Mouse (Mus musculus): ENCODE measurements around the gene Rcc2. TPM values are rescaled to one million over a fixed set of nuclear protein-coding genes. Genes with fewer than 3 reads are reported as not detected.

The Rcc2 gene
- total RNA-seq, 2 experiments from 2014 or later, result 59.4 to 63.3 TPM

GRCm38 (mm10) chr4:140743086-140743485, 42.7 kb downstream of the Rcc2 start:
- DNase-seq, result no peak
- intact Hi-C loops (cut with DNase I), result no loop called here

GRCm38 (mm10) chr4:140744654-140745053, 44.3 kb downstream of the Rcc2 start:
- intact Hi-C loops (cut with DNase I), result no loop called here
- peak; percentile 70 for DNase-seq

DNA sequence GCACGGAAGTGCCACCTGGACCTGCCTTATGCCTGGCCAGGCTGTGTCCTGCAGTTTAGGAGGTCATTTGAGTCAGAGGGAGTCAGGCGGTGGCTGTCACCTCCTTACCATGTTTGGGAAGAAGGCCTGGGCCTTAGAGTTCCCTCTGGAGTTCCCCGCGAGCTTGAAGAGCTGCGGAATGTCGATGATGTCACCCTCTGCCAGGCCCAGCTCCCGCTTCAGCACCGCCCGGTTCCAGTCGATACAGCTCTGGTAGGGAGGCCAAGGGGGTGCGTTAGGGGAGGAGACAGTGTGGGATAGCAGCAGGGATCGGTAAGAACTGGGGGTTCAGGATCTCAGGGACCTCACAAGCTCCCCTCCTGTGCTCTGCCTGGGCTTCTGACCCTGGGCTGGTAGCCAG, 47.6 kb downstream of the Rcc2 start:
- DNase-seq, result no peak
- intact Hi-C loops (cut with DNase I), result no loop called here

DNA sequence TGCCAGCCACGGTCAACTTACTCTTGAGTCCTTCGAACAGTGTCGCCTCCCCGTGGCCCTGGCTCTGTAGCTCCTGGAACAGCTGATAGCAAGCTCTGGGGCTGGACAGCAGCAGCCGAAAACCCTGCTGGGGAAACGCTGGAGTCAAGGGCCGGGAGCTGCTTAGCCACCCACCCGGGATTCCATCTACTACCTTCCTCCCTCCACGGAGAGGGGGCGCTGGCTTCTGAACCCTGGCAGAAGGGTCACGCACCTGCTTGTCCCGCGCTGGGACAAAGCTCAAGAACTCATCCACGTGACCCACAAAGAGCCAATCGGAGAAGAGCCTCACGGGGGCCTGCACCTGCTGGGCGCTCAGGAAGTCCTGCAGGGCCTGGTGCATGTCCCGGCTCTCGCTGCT, 50.0 kb downstream of the Rcc2 start:
- DNase-seq, result no peak
- intact Hi-C loops (cut with DNase I), result no loop called here

DNA sequence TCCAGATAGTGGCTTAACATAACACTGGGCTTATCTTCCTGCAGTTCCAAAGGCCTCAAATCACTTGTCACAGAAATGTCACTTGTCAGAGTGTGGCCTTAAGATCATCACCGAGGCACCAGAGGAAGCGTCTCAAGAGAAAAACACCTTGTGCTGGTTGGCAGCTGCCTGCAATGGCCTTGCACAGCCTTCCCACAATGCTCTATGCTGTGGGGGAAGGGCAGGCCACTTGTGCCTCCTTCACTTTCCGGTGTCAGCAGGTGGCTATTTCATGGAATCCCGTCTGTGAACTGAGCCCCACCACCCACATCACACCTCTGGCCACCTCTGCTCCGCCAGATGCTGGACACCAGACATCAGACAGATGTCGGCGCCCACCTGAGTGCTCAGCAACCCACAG, 53.0 kb downstream of the Rcc2 start:
- intact Hi-C loops (cut with DNase I), result no loop called here
- no peak for DNase-seq

DNA sequence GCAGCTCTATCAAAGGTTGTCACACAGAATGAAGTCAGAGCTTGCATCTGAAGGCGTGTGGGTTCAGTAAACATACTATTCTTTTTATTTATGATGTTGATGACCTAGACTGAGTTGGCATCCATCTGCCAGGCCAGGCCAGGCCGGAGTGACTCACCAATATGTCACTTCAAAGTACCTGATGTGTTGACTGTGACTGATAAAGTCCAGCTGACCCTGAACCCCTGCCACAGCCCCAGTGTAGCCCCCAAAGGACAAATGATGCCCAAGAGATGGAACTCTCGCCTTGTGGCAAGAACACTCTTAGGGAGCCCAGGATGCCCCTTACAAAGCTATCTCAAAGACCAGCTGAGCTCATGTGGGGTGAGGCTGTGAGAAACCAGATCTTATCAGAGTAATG, 55.5 kb downstream of the Rcc2 start:
- no peak for DNase-seq
- intact Hi-C loops (cut with DNase I), result no loop called here

DNA sequence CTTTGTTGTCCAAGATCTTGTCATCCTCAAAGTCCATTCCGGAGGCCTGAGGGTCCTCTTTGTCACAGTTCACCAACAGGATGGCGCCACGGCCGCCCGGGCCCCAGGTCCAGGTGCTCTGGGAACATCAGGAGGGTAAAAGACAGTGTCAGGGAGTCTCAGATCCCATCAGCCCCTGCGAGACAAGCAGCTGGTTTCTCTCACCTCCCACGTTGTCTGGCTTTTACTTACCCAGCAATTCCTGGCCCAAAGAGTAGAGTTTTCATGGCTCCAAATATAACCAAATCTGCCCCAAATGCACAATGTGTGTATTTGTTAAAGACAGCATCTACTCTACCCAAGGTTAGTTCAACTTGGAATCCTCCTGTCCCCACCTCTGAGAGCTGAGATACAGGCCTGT, 61.3 kb downstream of the Rcc2 start:
- intact Hi-C loops (cut with DNase I), result no loop called here
- DNase-seq, result no peak

DNA sequence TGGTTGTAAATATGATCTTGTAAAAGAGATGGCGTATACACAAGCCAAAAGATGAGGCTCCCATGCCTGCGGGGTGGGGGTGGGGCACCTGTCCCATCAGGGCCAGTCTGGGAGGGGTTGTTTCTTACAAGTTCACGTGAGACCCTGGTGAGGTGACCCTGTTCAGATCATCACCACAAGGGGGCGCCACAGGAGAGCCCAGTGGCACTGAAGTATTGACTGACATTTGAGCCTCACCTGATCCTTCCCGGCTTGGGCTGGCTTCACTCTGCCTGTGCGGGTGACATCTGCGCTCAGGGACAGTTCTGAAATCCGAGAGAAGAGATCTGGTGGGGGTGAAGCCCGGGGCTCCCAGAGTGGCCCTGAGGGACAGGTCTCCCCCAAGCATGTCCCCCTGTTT, 62.8 kb downstream of the Rcc2 start:
- intact Hi-C loops (cut with DNase I), result no loop called here
- peak; percentile 53 for DNase-seq

- intact Hi-C loops (cut with DNase I), result no loop called here
- no peak for DNase-seq
Observed at GRCm38 (mm10) chr4:140765936-140766335, 65.6 kb downstream of the Rcc2 start.

DNA sequence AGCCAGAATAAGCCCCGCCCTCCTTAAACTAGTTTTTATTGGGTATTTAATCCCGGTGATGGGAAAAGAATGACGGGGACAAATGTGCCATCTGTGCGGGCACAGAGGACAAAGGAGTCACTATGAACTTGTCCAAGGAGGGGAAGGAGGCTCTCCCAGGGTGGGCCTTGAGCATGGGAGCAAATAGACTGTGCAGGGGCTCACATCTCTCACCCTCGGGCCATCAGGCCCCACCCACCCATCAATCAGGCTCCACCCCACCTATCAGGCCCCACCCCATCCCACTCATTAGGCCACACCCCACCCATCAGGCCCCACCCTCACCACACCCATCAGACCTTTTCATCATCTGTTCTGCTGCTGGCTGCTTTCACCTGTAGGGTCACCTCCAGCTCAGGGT, 68.6 kb downstream of the Rcc2 start:
- intact Hi-C loops (cut with DNase I), result no loop called here
- no peak for DNase-seq

DNA sequence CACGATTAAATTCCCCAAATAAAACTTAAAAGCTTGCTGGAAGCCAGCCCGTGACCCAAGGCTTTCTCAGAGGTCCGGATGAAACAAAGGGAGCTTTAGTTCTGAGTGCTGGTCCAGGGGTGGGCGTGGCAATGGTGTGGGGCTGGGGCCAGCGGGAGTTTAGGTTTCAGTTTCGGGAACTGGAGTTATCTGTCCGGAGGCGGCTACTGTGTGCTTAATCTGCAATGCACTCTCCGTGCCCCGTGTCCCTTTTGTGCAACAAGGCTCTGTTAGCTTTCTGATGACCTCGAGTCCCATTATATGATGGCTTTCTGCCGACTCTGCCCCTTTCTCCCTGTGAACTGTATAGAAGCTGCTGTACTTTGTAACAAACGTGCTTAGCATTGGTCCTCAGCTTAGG, 70.1 kb downstream of the Rcc2 start:
- no peak for DNase-seq
- intact Hi-C loops (cut with DNase I), result no loop called here

- no peak for DNase-seq
- intact Hi-C loops (cut with DNase I), result no loop called here
Observed at GRCm38 (mm10) chr4:140771091-140771490, 70.8 kb downstream of the Rcc2 start.

Small RNAs within 50 kb of the gene (microRNA-seq; reads per million reads assigned to microRNA genes)
- gene Gm23045 (not detected), gene Gm25951 (not detected)

Other genes with a start within 250 kb of the Rcc2 start
- 10 to 100 TPM; 50.6 to 52.0 TPM for gene Arhgef10l, start 34.5 kb upstream of the Rcc2 start, total RNA-seq (2021)
- gene Padi6, start 42.1 kb downstream of the Rcc2 start, total RNA-seq (2021), result 1 to 10 TPM in 1 of 2 experiments, under 1 TPM in 1; 0.42 to 1.4 TPM
- not detected for gene Padi4, start 73.7 kb downstream of the Rcc2 start, total RNA-seq (2021)
- gene Padi3, start 110.1 kb downstream of the Rcc2 start, total RNA-seq (2021), result not detected
- under 1 TPM in 1 of 2 experiments, not detected in 1; 0.08 TPM for gene Padi1, start 145.2 kb downstream of the Rcc2 start, total RNA-seq (2021)
- 1 to 10 TPM; 1.2 TPM for gene Padi2, start 205.8 kb downstream of the Rcc2 start, total RNA-seq (2021)